Mouse (Mus musculus) C2C12 (cell line): ENCODE measurements around the gene Eif5a.

Experiments used
- CEBPB ChIP-seq: IDR thresholded peaks from one replicate; pipeline ENCODE4 v1.6.1; 2011; ENCODE audit warnings: low read depth, mild to moderate bottlenecking, control low read depth, moderate library complexity
- CTCF ChIP-seq: IDR thresholded peaks from one replicate; pipeline ENCODE4 v1.5.1; 2011; ENCODE audit not compliant: control insufficient read depth, insufficient read depth, insufficient read length
- FOSL1 ChIP-seq: IDR thresholded peaks from one replicate; pipeline ENCODE4 v1.8.0; 2011; ENCODE audit warnings: mild to moderate bottlenecking, low read length; ENCODE audit not compliant: poor library complexity, insufficient read depth, severe bottlenecking
- MAX ChIP-seq: IDR thresholded peaks from one replicate; pipeline ENCODE4 v1.6.1; 2011; ENCODE audit warnings: mild to moderate bottlenecking, control low read depth
- MYOD1 ChIP-seq: IDR thresholded peaks from one replicate; pipeline ENCODE4 v1.6.1; 2011; ENCODE audit warnings: low read depth; ENCODE audit not compliant: control insufficient read depth, insufficient read length
- MYOG ChIP-seq: IDR thresholded peaks from one replicate; pipeline ENCODE4 v1.6.1; 2011; ENCODE audit not compliant: control insufficient read depth, insufficient read length; ENCODE audit errors: extremely low read depth
- USF1 ChIP-seq: IDR thresholded peaks from one replicate; pipeline ENCODE4 v1.6.1; 2011; ENCODE audit warnings: low read depth, mild to moderate bottlenecking, control low read depth, moderate library complexity

- no peak for TF ChIP-seq CTCF
- no peak for TF ChIP-seq MYOD1
- TF ChIP-seq CEBPB: no peak
- no peak for TF ChIP-seq USF1
- no peak for TF ChIP-seq MAX
- no peak for TF ChIP-seq MYOG
- no peak for TF ChIP-seq FOSL1
Observed at GRCm38 (mm10) chr11:69904311-69904710, 17.4 kb downstream of the Eif5a start.
